Mouse (Mus musculus) heart, adult 18-20 months (tissue): Measurements from ENCODE around the gene Samd4b. TPM values are rescaled to one million over a fixed set of nuclear protein-coding genes. Genes with fewer than 3 reads are reported as not detected.

Experiments used
- DNase-seq, 2 experiments: peaks; one replicate each; pipeline ENCODE4 v3.0.0; 2021 to 2022; ENCODE audit warnings: mixed read lengths in 1 of 2
- total RNA-seq, 2 experiments: library from RNA; stranded (reverse); gene quantifications; 2 replicates each; pipeline ENCODE4 v1.2.3; 2021

The Samd4b gene
- total RNA-seq, 2 experiments from 2014 or later: 19.6 to 22.1 TPM

- DNase-seq: peak in 1 of 2 experiments; percentile 9
Measured at GRCm38 (mm10) chr7:28505585-28505984, 92.4 kb downstream of the Samd4b start.

- DNase-seq: no peak
Measured at GRCm38 (mm10) chr7:28495426-28495825, 102.5 kb downstream of the Samd4b start.

GRCm38 (mm10) chr7:28492310-28492709 is 105.6 kb downstream of the Samd4b start:
- no peak for DNase-seq

GRCm38 (mm10) chr7:28490903-28491302 is 107.0 kb downstream of the Samd4b start:
- no peak for DNase-seq

GRCm38 (mm10) chr7:28490410-28490809 is 107.5 kb downstream of the Samd4b start:
- peak; percentile 27 to 60 for DNase-seq

GRCm38 (mm10) chr7:28488030-28488491 is 109.9 kb downstream of the Samd4b start:
- peak; percentile 8 to 9 for DNase-seq

GRCm38 (mm10) chr7:28484192-28484591 is 113.8 kb downstream of the Samd4b start:
- no peak for DNase-seq

GRCm38 (mm10) chr7:28482854-28483253 is 115.1 kb downstream of the Samd4b start:
- DNase-seq: no peak

- no peak for DNase-seq
Measured at GRCm38 (mm10) chr7:28478854-28479253, 119.1 kb downstream of the Samd4b start.

GRCm38 (mm10) chr7:28477363-28477762 is 120.6 kb downstream of the Samd4b start:
- no peak for DNase-seq

GRCm38 (mm10) chr7:28476191-28476590 is 121.8 kb downstream of the Samd4b start:
- DNase-seq: no peak

- peak; percentile 39 to 40 for DNase-seq
Measured at GRCm38 (mm10) chr7:28467213-28467751, 130.7 kb downstream of the Samd4b start.

- no peak for DNase-seq
Measured at GRCm38 (mm10) chr7:28466721-28467212, 131.2 kb downstream of the Samd4b start.

GRCm38 (mm10) chr7:28464416-28465212 is 133.3 kb downstream of the Samd4b start:
- DNase-seq: no peak

- no peak for DNase-seq
Measured at GRCm38 (mm10) chr7:28462769-28463168, 135.2 kb downstream of the Samd4b start.

- no peak for DNase-seq
Measured at GRCm38 (mm10) chr7:28460361-28460760, 137.6 kb downstream of the Samd4b start.

GRCm38 (mm10) chr7:28452361-28453005 is 145.5 kb downstream of the Samd4b start:
- DNase-seq: no peak

GRCm38 (mm10) chr7:28451531-28452360 is 146.2 kb downstream of the Samd4b start, which contains the start of gene Lrfn1:
Gene Lrfn1, plus strand, starts transcription at chr7:28451980.
- no peak for DNase-seq

GRCm38 (mm10) chr7:28447865-28448820 is 149.8 kb downstream of the Samd4b start:
- DNase-seq: no peak

GRCm38 (mm10) chr7:28447101-28447830 is 150.7 kb downstream of the Samd4b start:
- DNase-seq: no peak
